18 mouse cellular contexts compared by ENCODE assay signal in genomic region chr5:23013997-23014396, GRCm38 (mm10).
DNase-seq lines count a peak whose midpoint lies in the region; ATAC-seq and TF ChIP-seq lines count a peak whose summit lies in the region.
"Had no signal": no experiment of that assay in that cellular context is flagged by ENCODE, and none has a peak within 500 bp of the region (broad histone marks: within the 10 kb centered on the region; RNA-seq: fewer than 3 reads in every experiment).

No protein-coding gene starts in this region.

- no peaks in the 10 kb centered on the region for H3K27me3 ChIP-seq in heart, embryonic 11.5 days (ENCODE audit: control insufficient read depth, insufficient read depth, low read length)
- H3K27me3 ChIP-seq in heart, postnatal 0 days (ENCODE audit: control insufficient read depth, insufficient read depth, low read length): no peaks in the 10 kb centered on the region
- H3K27me3 ChIP-seq in limb, embryonic 10.5 days (ENCODE audit: low read depth, poor library complexity, severe bottlenecking): no peaks in the 10 kb centered on the region
- H3K27me3 ChIP-seq: embryonic facial prominence, embryonic 13.5 days; forebrain, embryonic 12.5 days had no signal

- H3K4me3 ChIP-seq in heart, embryonic 11.5 days (ENCODE audit: low read depth, low read length): no peak overlapping the region
- no peak overlapping the region for H3K4me3 ChIP-seq in brown adipose tissue, adult 24 weeks (ENCODE audit: insufficient read depth, low read depth, low read length)
- H3K4me3 ChIP-seq in heart, postnatal 0 days (ENCODE audit: low read depth, low read length): no peak overlapping the region
- H3K4me3 ChIP-seq in limb, embryonic 10.5 days: no peak overlapping the region
- H3K4me3 ChIP-seq: embryonic facial prominence, embryonic 13.5 days; forebrain, embryonic 12.5 days had no signal

- no peaks in the 10 kb centered on the region for H3K36me3 ChIP-seq in heart, embryonic 11.5 days (ENCODE audit: control insufficient read depth, insufficient read depth, low read length)
- H3K36me3 ChIP-seq in heart, postnatal 0 days (replicated peaks; ENCODE audit: control insufficient read depth, insufficient read depth, low read length): no peaks in the 10 kb centered on the region
- no peaks in the 10 kb centered on the region for H3K36me3 ChIP-seq in limb, embryonic 10.5 days
- H3K36me3 ChIP-seq: embryonic facial prominence, embryonic 13.5 days; forebrain, embryonic 12.5 days had no signal

- no peak for TF ChIP-seq CTCF in heart, postnatal 0 days (IDR thresholded peaks at IDR 0.05; ENCODE audit: low read depth)

- no peak overlapping the region for H3K4me2 ChIP-seq in heart, embryonic 11.5 days
- H3K4me2 ChIP-seq in heart, postnatal 0 days (ENCODE audit: low read depth, low read length): no peak overlapping the region
- H3K4me2 ChIP-seq: embryonic facial prominence, embryonic 13.5 days; forebrain, embryonic 12.5 days had no signal

- TF ChIP-seq EP300 in heart, postnatal 0 days (IDR thresholded peaks at IDR 0.05; ENCODE audit: low read depth): no peak

- H3K9me3 ChIP-seq in heart, embryonic 11.5 days (replicated peaks; ENCODE audit: control insufficient read depth, low read length): no peaks in the 10 kb centered on the region
- no peaks in the 10 kb centered on the region for H3K9me3 ChIP-seq in heart, postnatal 0 days (replicated peaks; ENCODE audit: control insufficient read depth, low read length)
- no peaks in the 10 kb centered on the region for H3K9me3 ChIP-seq in limb, embryonic 10.5 days (replicated peaks)
- H3K9me3 ChIP-seq: embryonic facial prominence, embryonic 13.5 days; forebrain, embryonic 12.5 days had no signal

- H3K27ac ChIP-seq in heart, embryonic 11.5 days (ENCODE audit: low read depth, low read length): no peak overlapping the region
- peak overlapping the region; percentile 57 for H3K27ac ChIP-seq in brown adipose tissue, adult 24 weeks (replicated peaks; ENCODE audit: low read depth, low read length)
- peak overlapping the region; percentile 53; the same call in 1 of the 2 replicates for H3K27ac ChIP-seq in heart, postnatal 0 days (ENCODE audit: low read depth)
- no peak overlapping the region for H3K27ac ChIP-seq in limb, embryonic 10.5 days
- H3K27ac ChIP-seq: embryonic facial prominence, embryonic 13.5 days; forebrain, embryonic 12.5 days had no signal

- no peaks in the 10 kb centered on the region for H3K4me1 ChIP-seq in heart, embryonic 11.5 days (ENCODE audit: control insufficient read depth, insufficient read depth, low read length)
- peaks cover 3% of the 10 kb centered on the region for H3K4me1 ChIP-seq in brown adipose tissue, adult 24 weeks (ENCODE audit: control insufficient read depth, insufficient read depth, insufficient read length, low read length)
- H3K4me1 ChIP-seq in heart, postnatal 0 days (ENCODE audit: control insufficient read depth, insufficient read depth): 0 out of 2 replicates have a peak, but pooled peaks cover 8% of the 10 kb centered on the region
- H3K4me1 ChIP-seq in limb, embryonic 10.5 days: no peaks in the 10 kb centered on the region
- H3K4me1 ChIP-seq: embryonic facial prominence, embryonic 13.5 days; forebrain, embryonic 12.5 days had no signal

- no peak overlapping the region for H3K9ac ChIP-seq in heart, embryonic 11.5 days (ENCODE audit: low read depth, low read length)
- no peak overlapping the region for H3K9ac ChIP-seq in heart, postnatal 0 days (replicated peaks; ENCODE audit: low read depth, low read length)
- H3K9ac ChIP-seq: embryonic facial prominence, embryonic 13.5 days; forebrain, embryonic 12.5 days had no signal

- no peak for ATAC-seq in heart, embryonic 11.5 days (replicated peaks; ENCODE audit: insufficient number of reproducible peaks, low FRiP score, low TSS enrichment)
- peak; percentile 77 for ATAC-seq in heart, postnatal 0 days (ENCODE audit: insufficient read depth, low read depth)
- ATAC-seq: forebrain, embryonic 16.5 days; hindbrain, embryonic 16.5 days had no signal

- peak; percentile 14 for DNase-seq in heart, adult 8-10 months (ENCODE audit: low spot score)
- DNase-seq in Muller cell, postnatal 12 days (ENCODE audit: inconsistent ontology term): peak; percentile 62
- peak; percentile 33 for DNase-seq in heart, postnatal 0 days (ENCODE audit: low spot score)
- DNase-seq in adipocyte (ENCODE audit: low spot score): no peak
- DNase-seq in limb, embryonic 10.5 days (ENCODE audit: low spot score): no peak
- DNase-seq in adrenal gland, postnatal 14 days: no peak
- DNase-seq: adrenal gland, postnatal 10 days; cerebellum, adult 18-20 months; cerebellum, adult 9-11 months; cerebellum, postnatal 36 days; gastrocnemius, postnatal 10 days; kidney, adult 11 months had no signal

Comparison
In these comparisons a context has a peak if more than half of its experiments do, and no peak if none do; other contexts are left out.
1. H3K27ac ChIP-seq: peak in brown adipose tissue, adult 24 weeks (single experiment) and heart, postnatal 0 days (single experiment); none in heart, embryonic 11.5 days (single experiment) and limb, embryonic 10.5 days (single experiment).
2. DNase-seq: peak in heart, adult 8-10 months (single experiment), Muller cell, postnatal 12 days (single experiment) and heart, postnatal 0 days (single experiment); none in adipocyte (single experiment), limb, embryonic 10.5 days (single experiment) and adrenal gland, postnatal 14 days (single experiment).